Mouse (Mus musculus) MEL (cell line): ENCODE results near the gene Rdh16f2. TPM values are rescaled to one million over a fixed set of nuclear protein-coding genes. Genes with fewer than 3 reads are reported as not detected.
"Not testable (repeated sequence)": the region's sequence is repeated elsewhere in the genome, so short reads cannot be mapped to it uniquely, and the experiment has no call there.

Source experiments
- DNase-seq: peaks from one replicate; pipeline ENCODE4 v3.0.0; 2011; ENCODE audit warnings: low read depth, low spot score
- H3K27ac ChIP-seq: 2 replicates; pipeline ENCODE4 v1.5.1; 2012; ENCODE audit warnings: low read depth, mild to moderate bottlenecking, control low read depth, low read length, moderate library complexity; ENCODE audit not compliant: control insufficient read depth
- H3K27me3 ChIP-seq, 2 experiments: fragments of 150-350 bp in 1 of 2; sonication (generic) in 1 of 2; 2 replicates each; pipeline ENCODE4 v1.6.1; 2012; ENCODE audit warnings: low read length in 2 of 2, mild to moderate bottlenecking in 2 of 2, improper control_type of control experiment in 1 of 2, moderate library complexity in 1 of 2; ENCODE audit not compliant: insufficient read depth in 2 of 2, control insufficient read depth in 1 of 2
- H3K36me3 ChIP-seq, 2 experiments: 2 replicates each; pipeline ENCODE4 v1.6.1; 2012 to 2014; ENCODE audit warnings: low read length in 2 of 2, improper control_type of control experiment in 1 of 2, inconsistent platforms in 1 of 2, mild to moderate bottlenecking in 1 of 2; ENCODE audit not compliant: insufficient read depth in 2 of 2, control insufficient read depth in 1 of 2
- H3K4me1 ChIP-seq, 2 experiments: fragments of 150-350 bp in 1 of 2; sonication (generic) in 1 of 2; 2 replicates each; pipeline ENCODE4 v1.6.1; 2012; ENCODE audit warnings: low read length in 2 of 2, improper control_type of control experiment in 1 of 2, mild to moderate bottlenecking in 1 of 2; ENCODE audit not compliant: insufficient read depth in 2 of 2, control insufficient read depth in 1 of 2
- H3K4me3 ChIP-seq, 2 experiments: fragments of 150-350 bp in 1 of 2; sonication (generic) in 1 of 2; 2 replicates each; pipeline ENCODE4 v1.5.1; 2012; ENCODE audit warnings: low read depth in 2 of 2, low read length in 2 of 2, mild to moderate bottlenecking in 2 of 2, moderate library complexity in 2 of 2, control low read depth in 1 of 2, improper control_type of control experiment in 1 of 2; ENCODE audit not compliant: control insufficient read depth in 1 of 2, insufficient read depth in 1 of 2
- H3K79me2 ChIP-seq: 2 replicates; pipeline ENCODE4 v1.6.1; 2012; ENCODE audit warnings: mild to moderate bottlenecking, low read length, moderate library complexity; ENCODE audit not compliant: control insufficient read depth, poor library complexity, insufficient read depth
- H3K9ac ChIP-seq: 2 replicates; pipeline ENCODE4 v1.6.1; 2012; ENCODE audit warnings: low read depth, mild to moderate bottlenecking, control low read depth, low read length, moderate library complexity; ENCODE audit not compliant: control insufficient read depth, poor library complexity, severe bottlenecking
- H3K9me3 ChIP-seq: fragments of 150-350 bp; sonication (generic); replicated peaks from 2 replicates; pipeline ENCODE4 v1.6.1; 2012; ENCODE audit warnings: mild to moderate bottlenecking, low read length, improper control_type of control experiment, moderate library complexity; ENCODE audit not compliant: insufficient read depth
- CTCF ChIP-seq, 3 experiments: IDR thresholded peaks in 2 of 3; conservative IDR thresholded peaks in 1 of 3; 2 replicates each; pipeline ENCODE4 v1.5.1; 2011 to 2012; ENCODE audit warnings: low read length in 3 of 3, low read depth in 2 of 3, mild to moderate bottlenecking in 2 of 3, improper control_type of control experiment in 1 of 3, inconsistent platforms in 1 of 3, mixed read lengths in 1 of 3, moderate library complexity in 1 of 3; ENCODE audit not compliant: control insufficient read depth in 1 of 3, insufficient read depth in 1 of 3, poor library complexity in 1 of 3, severe bottlenecking in 1 of 3
- EP300 ChIP-seq, 2 experiments: IDR thresholded peaks; 2 replicates each; pipeline ENCODE4 v1.6.1; 2011; ENCODE audit warnings: improper control_type of control experiment in 2 of 2, low read length in 2 of 2, low read depth in 1 of 2, mild to moderate bottlenecking in 1 of 2
- ETS1 ChIP-seq: IDR thresholded peaks from 2 replicates; pipeline ENCODE4 v1.6.1; 2012; ENCODE audit warnings: low read depth, mild to moderate bottlenecking, inconsistent platforms, low read length, improper control_type of control experiment, moderate library complexity
- GATA1 ChIP-seq: IDR thresholded peaks from 2 replicates; pipeline ENCODE4 v1.6.1; 2011; ENCODE audit warnings: low read depth, low read length, improper control_type of control experiment
- MYC ChIP-seq: IDR thresholded peaks from 2 replicates; pipeline ENCODE4 v1.6.1; 2011; ENCODE audit warnings: low read depth, mild to moderate bottlenecking, low read length, improper control_type of control experiment, moderate library complexity
- POLR2A ChIP-seq, 2 experiments: IDR thresholded peaks; 2 replicates each; pipeline ENCODE4 v1.6.1; 2011 to 2012; ENCODE audit warnings: low read length in 2 of 2, mild to moderate bottlenecking in 2 of 2, control low read depth in 1 of 2, improper control_type of control experiment in 1 of 2, low read depth in 1 of 2, moderate library complexity in 1 of 2; ENCODE audit not compliant: control insufficient read depth in 1 of 2, insufficient read depth in 1 of 2, poor library complexity in 1 of 2
- RCOR1 ChIP-seq: IDR thresholded peaks from 2 replicates; pipeline ENCODE4 v1.6.1; 2012; ENCODE audit warnings: low read depth, mild to moderate bottlenecking, inconsistent platforms, low read length, improper control_type of control experiment
- TCF12 ChIP-seq: IDR thresholded peaks from 2 replicates; pipeline ENCODE4 v1.6.1; 2014; ENCODE audit warnings: low read depth, mild to moderate bottlenecking, inconsistent platforms, low read length, improper control_type of control experiment, moderate library complexity
- ZKSCAN1 ChIP-seq: IDR thresholded peaks from 2 replicates; pipeline ENCODE4 v1.6.1; 2012; ENCODE audit warnings: low read depth, mild to moderate bottlenecking, inconsistent platforms, low read length, improper control_type of control experiment, moderate library complexity
- ZNF384 ChIP-seq: IDR thresholded peaks from 2 replicates; pipeline ENCODE4 v1.6.1; 2012; ENCODE audit warnings: low read depth, mild to moderate bottlenecking, inconsistent platforms, low read length, improper control_type of control experiment
- polyA plus RNA-seq, 2 experiments: library from polyadenylated mRNA; stranded (reverse) in 1 of 2; unstranded in 1 of 2; fragments of >175 nt in 1 of 2; fragments of >200 nt in 1 of 2; gene quantifications; 2 replicates each; pipeline versions ENCODE4 v1.2.1 to v1.2.4; 2012; ENCODE audit warnings: low replicate concordance in 2 of 2, low read depth in 1 of 2; ENCODE audit not compliant: insufficient read length in 2 of 2, insufficient read depth in 1 of 2, missing spikeins in 1 of 2
- total RNA-seq: library from RNA; depleted of rRNA; stranded (reverse); fragments of 300-350 nt; gene quantifications from 2 replicates; pipeline ENCODE4 v1.2.3, GENCODE M21; 2012

Gene Rdh16f2
- total and polyA plus RNA-seq, 3 experiments = 0.07 TPM; not detected in 2

- H3K36me3 ChIP-seq = no peaks in the 10 kb centered on the region
- H3K9me3 ChIP-seq = no peaks in the 10 kb centered on the region
- H3K9ac ChIP-seq = no peak overlapping the region
- no peak overlapping the region for H3K4me3 ChIP-seq
- H3K27me3 ChIP-seq = 0 out of 4 replicates have a peak, but pooled peaks cover 0 to 2% of the 10 kb centered on the region in 2 experiments
- peak; percentile 40 for DNase-seq
- H3K4me1 ChIP-seq = no peaks in the 10 kb centered on the region
- H3K79me2 ChIP-seq = no peaks in the 10 kb centered on the region
- H3K27ac ChIP-seq = no peak overlapping the region
- TF ChIP-seq RCOR1 (0 out of 2 replicates have a peak, but pooled peaks have one; percentile 12), EP300 (IDR thresholded peaks at IDR 0.05; ENCODE audit: low read depth in 1 of 2, low read length in 2 of 2) (peak in 1 of 2 experiments; percentile 62; a peak in 2 of 4 replicates), TCF12 (peak; percentile 66), ZKSCAN1 (no peak), GATA1 (peak; percentile 55), ETS1 (no peak)
Observed at GRCm38 (mm10) chr10:127840776-127841175, 25.5 kb upstream of the Rdh16f2 start.

DNA sequence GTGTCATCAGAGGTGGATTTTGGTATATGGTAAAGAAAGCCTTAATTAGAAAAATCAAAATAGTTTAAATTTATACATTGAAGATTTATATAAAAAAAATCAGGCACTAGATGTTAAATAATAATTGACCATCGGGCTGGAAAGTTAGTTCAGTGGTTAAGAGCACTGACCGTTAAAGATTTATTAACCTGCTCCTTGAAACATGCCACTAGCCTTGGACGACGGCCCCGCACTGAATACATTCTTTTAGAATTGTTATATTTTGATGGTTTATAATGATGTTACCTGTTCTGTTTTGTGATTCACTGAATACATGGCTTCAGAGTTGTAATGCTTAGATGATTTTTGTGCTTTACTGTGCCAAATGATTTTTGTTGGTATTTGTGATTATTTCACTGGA, 20.3 kb upstream of the Rdh16f2 start:
- not testable (repeated sequence) for DNase-seq, H3K9me3 ChIP-seq, H3K9ac ChIP-seq, H3K79me2 ChIP-seq, H3K4me1 ChIP-seq, H3K27me3 ChIP-seq, H3K27ac ChIP-seq, H3K36me3 ChIP-seq, H3K4me3 ChIP-seq

GRCm38 (mm10) chr10:127848089-127848488, 18.2 kb upstream of the Rdh16f2 start:
- no peak for DNase-seq
- no peaks in the 10 kb centered on the region for H3K4me1 ChIP-seq
- H3K79me2 ChIP-seq = no peaks in the 10 kb centered on the region
- H3K36me3 ChIP-seq = no peaks in the 10 kb centered on the region
- H3K4me3 ChIP-seq = no peak overlapping the region
- H3K27me3 ChIP-seq = no peaks in the 10 kb centered on the region; a peak in 1 of 4 replicates
- H3K9me3 ChIP-seq = no peaks in the 10 kb centered on the region
- no peak overlapping the region for H3K9ac ChIP-seq
- no peak overlapping the region for H3K27ac ChIP-seq
- TF ChIP-seq ZNF384 (no peak), POLR2A (IDR thresholded peaks at IDR 0.05; ENCODE audit: control insufficient read depth in 1 of 2, insufficient read depth in 1 of 2, low read depth in 1 of 2, low read length in 2 of 2, poor library complexity in 1 of 2) (no peak), ZKSCAN1 (no peak), MYC (no peak), CTCF (IDR thresholded peaks at IDR 0.05 in 2 of 3, conservative IDR thresholded peaks at IDR 0.05 in 1 of 3; ENCODE audit: control insufficient read depth in 1 of 3, insufficient read depth in 1 of 3, low read depth in 2 of 3, low read length in 3 of 3, poor library complexity in 1 of 3, severe bottlenecking in 1 of 3) (no peak)
